Mouse (Mus musculus) CD4-positive, CD25-positive, alpha-beta regulatory T cell, adult 2 months (primary cell): Measurements from ENCODE around the gene Kiss1.
A peak's percentile ranks its signal among the peaks of the same experiment; 100 is the strongest.

Source experiments
- DNase-seq: peaks from one replicate; pipeline ENCODE4 v3.0.0-alpha.2; 2012; ENCODE audit warnings: low read depth, low spot score

Kiss1 gene

GRCm38 (mm10) chr1:133362103-133362502 lies 40.4 kb downstream of the Kiss1 start:
- no peak for DNase-seq

GRCm38 (mm10) chr1:133363276-133364021 lies 41.8 kb downstream of the Kiss1 start, which contains the start of gene Etnk2:
TSS of gene Etnk2 (plus strand) at chr1:133363572.
- DNase-seq, result peak; percentile 49

GRCm38 (mm10) chr1:133364022-133364630 lies 42.5 kb downstream of the Kiss1 start:
- DNase-seq, result no peak

- no peak for DNase-seq
These were observed 43.2 kb downstream of the Kiss1 start for GRCm38 (mm10) chr1:133364890-133365289.

- DNase-seq, result no peak
These were observed 45.4 kb downstream of the Kiss1 start for GRCm38 (mm10) chr1:133366951-133367605.

GRCm38 (mm10) chr1:133367606-133368488 lies 46.2 kb downstream of the Kiss1 start:
- no peak for DNase-seq

GRCm38 (mm10) chr1:133368644-133369043 lies 47.0 kb downstream of the Kiss1 start:
- no peak for DNase-seq

GRCm38 (mm10) chr1:133370352-133370751 lies 48.7 kb downstream of the Kiss1 start:
- DNase-seq, result no peak

- DNase-seq, result no peak
These were observed 49.8 kb downstream of the Kiss1 start for GRCm38 (mm10) chr1:133371431-133371830.

GRCm38 (mm10) chr1:133372113-133372512 lies 50.4 kb downstream of the Kiss1 start:
- DNase-seq, result no peak

GRCm38 (mm10) chr1:133375696-133376346 lies 54.1 kb downstream of the Kiss1 start:
- DNase-seq, result no peak

- DNase-seq, result no peak
These were observed 55.9 kb downstream of the Kiss1 start for GRCm38 (mm10) chr1:133377547-133377946.
